Mouse (Mus musculus) limb, embryonic 13.5 days (tissue): ENCODE data around the gene Sae1. TPM values are rescaled to one million over a fixed set of nuclear protein-coding genes. Genes with fewer than 3 reads are reported as not detected.

Source experiments
- ATAC-seq: fragments of 200-750 bp; cut with Nextera tagmentation; 2 replicates; pipeline ENCODE4 v1.8.0; 2017; ENCODE audit warnings: low read depth, moderate number of reproducible peaks, moderate TSS enrichment; ENCODE audit not compliant: low FRiP score
- H3K27ac ChIP-seq: fragments of 300-500 bp; sonication (generic); 2 replicates; pipeline ENCODE4 v1.5.1; 2015; ENCODE audit warnings: inconsistent platforms, mild to moderate bottlenecking, moderate library complexity
- H3K27me3 ChIP-seq: fragments of 300-500 bp; sonication (generic); 2 replicates; pipeline ENCODE4 v1.6.1; 2015; ENCODE audit warnings: mild to moderate bottlenecking, inconsistent platforms
- H3K36me3 ChIP-seq: fragments of 300-500 bp; sonication (generic); 2 replicates; pipeline ENCODE4 v1.6.1; 2015; ENCODE audit warnings: inconsistent platforms, mild to moderate bottlenecking, moderate library complexity
- H3K4me1 ChIP-seq: fragments of 300-500 bp; sonication (generic); 2 replicates; pipeline ENCODE4 v1.6.1; 2015; ENCODE audit warnings: inconsistent platforms
- H3K4me2 ChIP-seq: fragments of 300-500 bp; sonication (generic); replicated peaks from 2 replicates; pipeline ENCODE4 v1.6.1; 2015; ENCODE audit warnings: inconsistent platforms, mild to moderate bottlenecking, moderate library complexity
- H3K4me3 ChIP-seq: fragments of 300-500 bp; sonication (generic); 2 replicates; pipeline ENCODE4 v1.5.1; 2015; ENCODE audit warnings: moderate library complexity, mild to moderate bottlenecking, inconsistent platforms
- H3K9ac ChIP-seq: fragments of 300-500 bp; sonication (generic); 2 replicates; pipeline ENCODE4 v1.6.1; 2015; ENCODE audit warnings: mild to moderate bottlenecking, inconsistent platforms
- H3K9me3 ChIP-seq: fragments of 300-500 bp; sonication (generic); 2 replicates; pipeline ENCODE4 v1.6.1; 2016; ENCODE audit warnings: inconsistent platforms
- WGBS: fragments of 180-500 bp; shearing (Covaris S2); methylation state at CpG from one replicate; pipeline ENCODE4 v1.1.7; 2015; 5-methylcytosine and 5-hydroxymethylcytosine counted together
- polyA plus RNA-seq: library from polyadenylated mRNA; unstranded; fragments of >200 nt; fragmentation: Nextera tagmentation; extraction: Ambion mirVana; gene quantifications from 2 replicates; pipeline ENCODE4 v1.2.1, GENCODE M21; 2015

The Sae1 gene
- polyA plus RNA-seq, 1 experiment from 2014 or later: 359 TPM

DNA sequence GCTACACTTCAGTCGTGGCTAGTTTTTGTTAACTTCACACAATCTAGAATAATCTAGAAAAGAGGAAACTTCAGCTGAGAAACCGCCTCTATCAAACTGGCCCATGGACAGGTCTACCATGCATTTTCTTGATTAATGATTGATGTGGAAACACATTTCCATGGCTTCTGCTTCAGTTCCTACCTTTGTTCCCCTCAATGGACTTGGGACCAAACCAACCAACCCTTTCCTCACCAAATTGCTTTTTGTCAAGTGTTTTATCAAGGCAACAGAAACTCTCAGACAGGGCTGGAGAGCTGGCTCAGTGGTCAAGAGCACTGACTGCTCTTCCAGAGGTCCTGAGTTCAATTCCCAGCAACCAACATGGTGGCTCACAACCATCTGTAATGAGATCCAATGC lies 17.0 kb downstream of the Sae1 start:
- Histone ChIP-seq H3K9me3 (no peaks in the 10 kb centered on the region), H3K4me1 (no peaks in the 10 kb centered on the region), H3K36me3 (peaks cover 84% of the 10 kb centered on the region), H3K27ac (no peak overlapping the region), H3K27me3 (no peaks in the 10 kb centered on the region), H3K9ac (no peak overlapping the region), H3K4me2 (no peak overlapping the region), H3K4me3 (no peak overlapping the region)
- WGBS: 95% methylated on average over 2 of the region's 2 CpGs
- ATAC-seq: no peak

GRCm38 (mm10) chr7:16368835-16369234 lies 18.8 kb downstream of the Sae1 start:
- Histone ChIP-seq H3K27ac (no peak overlapping the region), H3K4me1 (no peaks in the 10 kb centered on the region), H3K4me3 (no peak overlapping the region), H3K9ac (no peak overlapping the region), H3K27me3 (no peaks in the 10 kb centered on the region), H3K9me3 (no peaks in the 10 kb centered on the region), H3K4me2 (no peak overlapping the region), H3K36me3 (peaks cover 87% of the 10 kb centered on the region)
- WGBS: 80% methylated on average over 2 of the region's 2 CpGs
- no peak for ATAC-seq

- Histone ChIP-seq H3K27ac (no peak overlapping the region), H3K36me3 (peaks cover 93% of the 10 kb centered on the region), H3K4me2 (no peak overlapping the region), H3K27me3 (no peaks in the 10 kb centered on the region), H3K9me3 (no peaks in the 10 kb centered on the region), H3K4me1 (no peaks in the 10 kb centered on the region), H3K4me3 (no peak overlapping the region), H3K9ac (no peak overlapping the region)
- ATAC-seq: no peak
- WGBS: 63% methylated on average over 4 of the region's 4 CpGs
Observed at GRCm38 (mm10) chr7:16366669-16367068, 20.9 kb downstream of the Sae1 start.

GRCm38 (mm10) chr7:16366133-16366646 lies 21.4 kb downstream of the Sae1 start:
- Histone ChIP-seq H3K4me2 (no peak overlapping the region), H3K36me3 (peaks cover 92% of the 10 kb centered on the region), H3K9me3 (no peaks in the 10 kb centered on the region), H3K27me3 (no peaks in the 10 kb centered on the region), H3K4me1 (no peaks in the 10 kb centered on the region), H3K9ac (no peak overlapping the region), H3K4me3 (no peak overlapping the region), H3K27ac (0 out of 2 replicates have a peak overlapping the region, but pooled peaks have one; percentile 6)
- WGBS: 67% methylated on average over 10 of the region's 10 CpGs
- ATAC-seq: no peak

GRCm38 (mm10) chr7:16364901-16365500 lies 22.6 kb downstream of the Sae1 start:
- H3K36me3 ChIP-seq: peaks cover 80% of the 10 kb centered on the region
- 0 out of 2 replicates have a peak, but pooled peaks have one; percentile 32 for ATAC-seq
- no peaks in the 10 kb centered on the region for H3K9me3 ChIP-seq
- no peak overlapping the region for H3K4me2 ChIP-seq
- WGBS: 46% methylated on average over 4 of the region's 4 CpGs
- H3K27me3 ChIP-seq: no peaks in the 10 kb centered on the region
- H3K9ac ChIP-seq: no peak overlapping the region
- H3K27ac ChIP-seq: no peak overlapping the region
- H3K4me3 ChIP-seq: no peak overlapping the region
- H3K4me1 ChIP-seq: no peaks in the 10 kb centered on the region

GRCm38 (mm10) chr7:16364319-16364718 lies 23.3 kb downstream of the Sae1 start:
- 82% methylated on average over 1 of the region's 1 CpGs for WGBS
- H3K27me3 ChIP-seq: no peaks in the 10 kb centered on the region
- no peaks in the 10 kb centered on the region for H3K4me1 ChIP-seq
- no peaks in the 10 kb centered on the region for H3K9me3 ChIP-seq
- H3K9ac ChIP-seq: no peak overlapping the region
- no peak overlapping the region for H3K27ac ChIP-seq
- no peak overlapping the region for H3K4me3 ChIP-seq
- peaks cover 74% of the 10 kb centered on the region for H3K36me3 ChIP-seq
- H3K4me2 ChIP-seq: no peak overlapping the region
- ATAC-seq: no peak

GRCm38 (mm10) chr7:16357602-16358001 lies 30.0 kb downstream of the Sae1 start:
- Histone ChIP-seq H3K27ac (no peak overlapping the region), H3K4me2 (no peak overlapping the region), H3K9ac (no peak overlapping the region), H3K27me3 (no peaks in the 10 kb centered on the region), H3K4me1 (no peaks in the 10 kb centered on the region), H3K36me3 (peaks cover 59% of the 10 kb centered on the region), H3K4me3 (no peak overlapping the region), H3K9me3 (0 out of 2 replicates have a peak, but pooled peaks cover 4% of the 10 kb centered on the region)
- WGBS: 94% methylated on average over 3 of the region's 3 CpGs
- ATAC-seq: no peak

DNA sequence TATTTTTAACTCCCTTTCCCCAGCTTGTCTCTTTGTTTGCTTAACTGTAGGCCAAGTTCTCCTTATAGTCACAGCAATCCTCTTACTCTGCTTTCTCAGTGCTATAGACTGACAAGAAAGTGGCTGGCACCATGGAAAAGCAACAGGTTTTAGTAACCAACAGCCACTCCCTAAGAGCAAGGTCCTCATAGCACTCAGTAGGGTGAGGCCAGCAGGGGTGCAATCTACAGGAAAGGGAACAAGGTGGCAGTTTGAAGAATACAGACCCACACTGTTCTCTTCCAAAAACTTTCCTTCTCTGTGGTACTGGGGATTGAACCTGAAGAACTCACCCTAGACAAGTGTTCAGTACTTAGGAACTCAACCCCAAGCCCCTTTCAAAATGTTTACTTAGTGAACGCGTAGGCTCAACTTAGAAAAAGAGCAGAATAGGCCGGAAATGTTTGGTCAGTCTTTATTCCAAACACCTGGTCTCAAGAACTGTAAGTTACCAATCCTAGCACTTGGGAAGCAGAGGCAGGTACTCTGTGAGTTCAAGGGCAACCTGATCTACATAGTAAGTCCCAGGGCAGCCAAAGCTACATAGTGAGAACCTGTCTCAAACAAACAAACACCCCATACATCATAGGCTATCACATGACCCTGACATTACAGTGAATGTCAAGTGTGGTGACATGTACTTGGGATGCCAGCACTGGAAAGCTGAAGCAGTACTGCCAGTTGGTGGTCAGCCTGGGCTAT lies 31.6 kb downstream of the Sae1 start:
- Histone ChIP-seq H3K9ac (no peak overlapping the region), H3K4me2 (no peak overlapping the region), H3K9me3 (0 out of 2 replicates have a peak, but pooled peaks cover 4% of the 10 kb centered on the region), H3K4me3 (no peak overlapping the region), H3K27ac (no peak overlapping the region), H3K27me3 (no peaks in the 10 kb centered on the region), H3K36me3 (peaks cover 66% of the 10 kb centered on the region), H3K4me1 (no peaks in the 10 kb centered on the region)
- no peak for ATAC-seq
- 96% methylated on average over 3 of the region's 3 CpGs for WGBS

GRCm38 (mm10) chr7:16349999-16350398 lies 37.6 kb downstream of the Sae1 start:
- Histone ChIP-seq H3K9me3 (0 out of 2 replicates have a peak, but pooled peaks cover 4% of the 10 kb centered on the region), H3K9ac (no peak overlapping the region), H3K4me2 (no peak overlapping the region), H3K27ac (no peak overlapping the region), H3K4me1 (no peaks in the 10 kb centered on the region), H3K36me3 (peaks cover 65% of the 10 kb centered on the region), H3K27me3 (no peaks in the 10 kb centered on the region), H3K4me3 (no peak overlapping the region)
- 81% methylated on average over 5 of the region's 5 CpGs for WGBS
- no peak for ATAC-seq

DNA sequence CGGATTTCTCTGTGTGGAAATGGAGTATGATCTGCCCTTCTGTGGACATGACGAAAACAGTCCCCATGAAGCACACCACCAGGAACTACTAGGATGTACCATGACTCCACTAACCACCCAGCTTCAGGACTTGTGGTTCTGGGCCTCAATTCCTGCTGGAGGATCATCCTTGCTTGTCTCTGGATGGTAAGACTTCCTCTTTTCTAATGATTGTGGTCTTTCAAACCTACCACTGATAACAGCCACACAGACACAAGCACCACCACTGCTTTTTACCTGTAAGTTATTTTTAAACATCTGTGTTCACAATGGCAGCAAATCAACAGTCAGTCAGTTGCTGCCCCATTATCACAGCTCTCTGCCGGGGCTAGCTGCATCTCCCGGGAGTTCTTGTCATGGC lies 42.3 kb downstream of the Sae1 start:
- no peak for ATAC-seq
- peaks cover 62% of the 10 kb centered on the region for H3K36me3 ChIP-seq
- no peak overlapping the region for H3K4me3 ChIP-seq
- no peaks in the 10 kb centered on the region for H3K4me1 ChIP-seq
- no peak overlapping the region for H3K4me2 ChIP-seq
- H3K27me3 ChIP-seq: no peaks in the 10 kb centered on the region
- H3K27ac ChIP-seq: no peak overlapping the region
- no peak overlapping the region for H3K9ac ChIP-seq
- no peaks in the 10 kb centered on the region for H3K9me3 ChIP-seq
- WGBS: 88% methylated on average over 4 of the region's 4 CpGs

DNA sequence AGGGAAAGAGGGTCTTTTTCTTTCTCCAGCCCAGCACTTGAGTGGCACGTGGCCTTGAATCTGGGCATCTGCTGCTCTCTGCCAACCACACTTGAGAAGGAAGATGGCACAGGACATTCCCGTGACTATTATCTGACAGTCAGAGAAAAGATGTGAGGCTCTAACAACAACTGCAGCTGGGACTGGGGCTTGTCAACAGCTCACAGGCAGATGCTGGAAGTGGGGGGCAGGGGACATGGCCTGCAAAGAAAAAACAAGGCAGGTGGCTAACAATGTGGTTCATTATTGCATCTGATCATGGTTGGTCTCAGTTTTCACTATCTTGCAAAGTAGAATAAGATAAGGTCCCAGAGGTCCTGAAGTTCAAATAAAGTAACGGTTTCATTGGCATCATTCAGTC lies 43.0 kb downstream of the Sae1 start:
- no peak for ATAC-seq
- H3K27ac ChIP-seq: no peak overlapping the region
- H3K9ac ChIP-seq: no peak overlapping the region
- H3K36me3 ChIP-seq: peaks cover 58% of the 10 kb centered on the region
- H3K4me3 ChIP-seq: no peak overlapping the region
- H3K9me3 ChIP-seq: no peaks in the 10 kb centered on the region
- 95% methylated on average over 3 of the region's 3 CpGs for WGBS
- no peaks in the 10 kb centered on the region for H3K27me3 ChIP-seq
- H3K4me2 ChIP-seq: no peak overlapping the region
- no peaks in the 10 kb centered on the region for H3K4me1 ChIP-seq

- ATAC-seq: no peak
- 66% methylated on average over 2 of the region's 2 CpGs for WGBS
- H3K36me3 ChIP-seq: peaks cover 75% of the 10 kb centered on the region
Observed at GRCm38 (mm10) chr7:16337733-16338132, 49.9 kb downstream of the Sae1 start.

More at GRCm38 (mm10) chr7:16337733-16338132, 49.9 kb downstream of the Sae1 start:
- Histone ChIP-seq H3K27ac (no peak overlapping the region), H3K9me3 (no peaks in the 10 kb centered on the region), H3K4me2 (no peak overlapping the region), H3K4me1 (no peaks in the 10 kb centered on the region), H3K27me3 (no peaks in the 10 kb centered on the region), H3K9ac (no peak overlapping the region), H3K4me3 (no peak overlapping the region)
